Mouse (Mus musculus): ENCODE results near the gene Chrna1.

- TF ChIP-seq CTCF (IDR thresholded peaks at IDR 0.05; ENCODE audit: borderline replicate concordance, control insufficient read depth, extremely low read depth, insufficient read depth, low read length, poor library complexity) (no peak), POLR2A (IDR thresholded peaks at IDR 0.05; ENCODE audit: control insufficient read depth, extremely low read depth, insufficient read depth, low read length, poor library complexity) (no peak)
These were observed 66.0 kb downstream of the Chrna1 start for GRCm38 (mm10) chr2:73514178-73514577.
